Mouse (Mus musculus): ENCODE measurements around the gene Slc4a8.
"Not testable (repeated sequence)": the region's sequence is repeated elsewhere in the genome, so short reads cannot be mapped to it uniquely, and the experiment has no call there.

Slc4a8 gene

GRCm38 (mm10) chr15:100775189-100776166, 13.9 kb downstream of the Slc4a8 start:
- DNase-seq = no peak

GRCm38 (mm10) chr15:100776424-100776823, 14.9 kb downstream of the Slc4a8 start:
- no peak for DNase-seq

GRCm38 (mm10) chr15:100777020-100778016, 15.8 kb downstream of the Slc4a8 start:
- DNase-seq = peak; percentile 51

- DNase-seq = no peak
Measured at GRCm38 (mm10) chr15:100779896-100780295, 18.3 kb downstream of the Slc4a8 start.

- DNase-seq = no peak
Measured at GRCm38 (mm10) chr15:100783244-100783987, 21.9 kb downstream of the Slc4a8 start.

GRCm38 (mm10) chr15:100790219-100790618, 28.7 kb downstream of the Slc4a8 start:
- no peak for DNase-seq

GRCm38 (mm10) chr15:100792324-100792723, 30.8 kb downstream of the Slc4a8 start:
- no peak for DNase-seq

GRCm38 (mm10) chr15:100800914-100801313, 39.4 kb downstream of the Slc4a8 start:
- no peak for DNase-seq

- no peak for DNase-seq
Measured at GRCm38 (mm10) chr15:100808062-100808461, 46.5 kb downstream of the Slc4a8 start.

GRCm38 (mm10) chr15:100808484-100808883, 46.9 kb downstream of the Slc4a8 start:
- no peak for DNase-seq

GRCm38 (mm10) chr15:100810243-100810642, 48.7 kb downstream of the Slc4a8 start:
- no peak for DNase-seq

- no peak for DNase-seq
Measured at GRCm38 (mm10) chr15:100813501-100813900, 52.0 kb downstream of the Slc4a8 start.

- DNase-seq = no peak
Measured at GRCm38 (mm10) chr15:100814066-100814465, 52.5 kb downstream of the Slc4a8 start.

- DNase-seq = no peak
Measured at GRCm38 (mm10) chr15:100815310-100815709, 53.8 kb downstream of the Slc4a8 start.

GRCm38 (mm10) chr15:100818860-100819259, 57.3 kb downstream of the Slc4a8 start:
- DNase-seq = no peak

GRCm38 (mm10) chr15:100821824-100822223, 60.3 kb downstream of the Slc4a8 start:
- peak; percentile 64 for DNase-seq

GRCm38 (mm10) chr15:100822370-100822769, 60.8 kb downstream of the Slc4a8 start:
- DNase-seq = not testable (repeated sequence)

GRCm38 (mm10) chr15:100825249-100825856, 63.8 kb downstream of the Slc4a8 start:
- no peak for DNase-seq

GRCm38 (mm10) chr15:100826076-100826475, 64.5 kb downstream of the Slc4a8 start:
- no peak for DNase-seq

GRCm38 (mm10) chr15:100829775-100830174, 68.2 kb downstream of the Slc4a8 start:
- no peak for DNase-seq

GRCm38 (mm10) chr15:100830682-100831081, 69.1 kb downstream of the Slc4a8 start:
- no peak for DNase-seq

- no peak for DNase-seq
Measured at GRCm38 (mm10) chr15:100832144-100832543, 70.6 kb downstream of the Slc4a8 start.
